Mouse (Mus musculus): ENCODE results near the gene Rtkn2.

The Rtkn2 gene

GRCm38 (mm10) chr10:68103988-68104387 is 124.6 kb downstream of the Rtkn2 start:
- DNase-seq (ENCODE audit: low spot score in 2 of 2): no peak

- no peak for DNase-seq (ENCODE audit: low spot score in 2 of 2)
Measured at GRCm38 (mm10) chr10:68104481-68104880, 125.1 kb downstream of the Rtkn2 start.

GRCm38 (mm10) chr10:68104881-68105781 is 125.8 kb downstream of the Rtkn2 start:
- no peak for DNase-seq (ENCODE audit: low spot score in 2 of 2)

GRCm38 (mm10) chr10:68106351-68106950 is 127.1 kb downstream of the Rtkn2 start:
- DNase-seq (ENCODE audit: low spot score in 2 of 2): no peak

- DNase-seq (ENCODE audit: low spot score in 2 of 2): no peak
Measured at GRCm38 (mm10) chr10:68107716-68108115, 128.3 kb downstream of the Rtkn2 start.
